In the genomic region with DNA sequence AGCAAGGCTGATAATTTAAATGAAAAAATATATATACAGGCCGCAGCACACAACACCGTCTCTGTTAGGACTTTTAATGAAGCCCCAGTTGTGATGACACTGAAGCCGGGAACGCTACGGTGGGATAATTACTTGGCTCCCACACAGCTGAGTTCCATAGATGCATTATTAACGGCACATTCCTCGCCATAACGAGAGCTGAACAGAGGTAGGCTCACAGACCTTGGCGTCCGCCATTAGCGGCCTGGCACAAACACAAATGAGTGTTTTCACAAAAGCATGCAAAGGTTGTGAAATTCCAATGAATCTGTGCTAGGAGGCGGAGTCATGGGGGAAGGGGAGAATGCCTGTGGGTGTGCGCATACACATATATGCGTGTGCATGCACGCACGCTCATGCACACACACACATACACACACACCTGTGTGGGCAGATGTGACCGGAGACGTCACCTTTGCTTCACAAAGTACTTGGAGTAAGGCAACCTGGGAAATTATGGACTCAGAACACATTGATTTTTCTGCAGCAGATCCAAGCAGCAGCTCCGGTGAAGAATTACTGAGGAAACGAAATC, we compare ENCODE assay signal across 13 mouse cellular contexts.
DNase-seq lines count a peak whose midpoint lies in the region; ATAC-seq lines count a peak whose summit lies in the region.
"Had no signal": no experiment of that assay in that cellular context is flagged by ENCODE, and none has a peak within 500 bp of the region (broad histone marks: within the 10 kb centered on the region; RNA-seq: fewer than 3 reads in every experiment).

No protein-coding gene starts in this region.

- no peaks in the 10 kb centered on the region for H3K9me3 ChIP-seq in kidney, embryonic 15.5 days (replicated peaks)
- no peaks in the 10 kb centered on the region for H3K9me3 ChIP-seq in forebrain, embryonic 13.5 days (replicated peaks)
- H3K9me3 ChIP-seq in limb, embryonic 11.5 days (ENCODE audit: control insufficient read depth, low read length) = no peaks in the 10 kb centered on the region
- H3K9me3 ChIP-seq in neural tube, embryonic 15.5 days (replicated peaks) = no peaks in the 10 kb centered on the region

- DNase-seq in kidney, postnatal 14 days = no peak
- DNase-seq in limb, embryonic 11.5 days (ENCODE audit: low spot score) = peak; percentile 36
- no peak for DNase-seq in lung, postnatal 36 days
- no peak for DNase-seq in left cerebral cortex, postnatal 36 days (ENCODE audit: low spot score in 2 of 2)
- no peak for DNase-seq in right cerebral cortex, postnatal 4 days
- DNase-seq: thymus, postnatal 36 days had no signal

- no peak overlapping the region for H3K4me2 ChIP-seq in kidney, embryonic 15.5 days
- peak overlapping the region; percentile 24 for H3K4me2 ChIP-seq in forebrain, embryonic 13.5 days
- no peak overlapping the region for H3K4me2 ChIP-seq in limb, embryonic 11.5 days (ENCODE audit: low read depth, severe bottlenecking)
- no peak overlapping the region for H3K4me2 ChIP-seq in neural tube, embryonic 15.5 days

- intact Hi-C loops in left cerebral cortex, postnatal 36 days (cut with DNase I) = no loop called here

- peak overlapping the region; percentile 79 for H3K27ac ChIP-seq in kidney, embryonic 15.5 days
- peak overlapping the region; percentile 88 for H3K27ac ChIP-seq in forebrain, embryonic 13.5 days
- peak overlapping the region; percentile 68 for H3K27ac ChIP-seq in limb, embryonic 11.5 days (replicated peaks; ENCODE audit: low read depth, low read length)
- peak overlapping the region; percentile 67 for H3K27ac ChIP-seq in neural tube, embryonic 15.5 days (replicated peaks)
- H3K27ac ChIP-seq: liver, embryonic 14.5 days had no signal

- H3K9ac ChIP-seq in kidney, embryonic 15.5 days = no peak overlapping the region
- H3K9ac ChIP-seq in forebrain, embryonic 13.5 days = 0 out of 2 replicates have a peak overlapping the region, but pooled peaks have one; percentile 34
- H3K9ac ChIP-seq in limb, embryonic 11.5 days (ENCODE audit: low read length) = no peak overlapping the region
- H3K9ac ChIP-seq in neural tube, embryonic 15.5 days (replicated peaks) = no peak overlapping the region
- H3K9ac ChIP-seq: liver, embryonic 14.5 days had no signal

- peaks cover 37% of the 10 kb centered on the region for H3K4me1 ChIP-seq in kidney, embryonic 15.5 days
- peaks cover 75% of the 10 kb centered on the region for H3K4me1 ChIP-seq in forebrain, embryonic 13.5 days
- peaks cover 30% of the 10 kb centered on the region for H3K4me1 ChIP-seq in limb, embryonic 11.5 days (ENCODE audit: control insufficient read depth, insufficient read depth, low read length)
- peaks cover 62% of the 10 kb centered on the region for H3K4me1 ChIP-seq in neural tube, embryonic 15.5 days

- no peaks in the 10 kb centered on the region for H3K27me3 ChIP-seq in kidney, embryonic 15.5 days
- H3K27me3 ChIP-seq in forebrain, embryonic 13.5 days = peaks cover 3% of the 10 kb centered on the region; the same call in 1 of the 2 replicates
- H3K27me3 ChIP-seq in limb, embryonic 11.5 days (ENCODE audit: control insufficient read depth, insufficient read depth, low read length) = no peaks in the 10 kb centered on the region
- no peaks in the 10 kb centered on the region for H3K27me3 ChIP-seq in neural tube, embryonic 15.5 days (replicated peaks)

- no peaks in the 10 kb centered on the region for H3K36me3 ChIP-seq in kidney, embryonic 15.5 days
- no peaks in the 10 kb centered on the region for H3K36me3 ChIP-seq in forebrain, embryonic 13.5 days (ENCODE audit: poor library complexity, severe bottlenecking)
- H3K36me3 ChIP-seq in limb, embryonic 11.5 days (ENCODE audit: control insufficient read depth, insufficient read depth, low read length) = no peaks in the 10 kb centered on the region
- no peaks in the 10 kb centered on the region for H3K36me3 ChIP-seq in neural tube, embryonic 15.5 days

- 75% methylated on average over 20 of the region's 20 CpGs for WGBS in kidney, embryonic 15.5 days
- WGBS in forebrain, embryonic 13.5 days = 24% methylated on average over 20 of the region's 20 CpGs
- WGBS in limb, embryonic 11.5 days = 68% methylated on average over 20 of the region's 20 CpGs
- 42% methylated on average over 20 of the region's 20 CpGs for WGBS in neural tube, embryonic 15.5 days

- no peak for ATAC-seq in kidney, embryonic 15.5 days (replicated peaks; ENCODE audit: low FRiP score)
- ATAC-seq in forebrain, embryonic 13.5 days = peak; percentile 65
- no peak for ATAC-seq in limb, embryonic 11.5 days (ENCODE audit: insufficient number of reproducible peaks, low FRiP score, low TSS enrichment, low read depth)
- ATAC-seq in neural tube, embryonic 15.5 days (ENCODE audit: low FRiP score) = no peak
- ATAC-seq: intestine, postnatal 0 days; Patski had no signal

- H3K4me3 ChIP-seq in kidney, embryonic 15.5 days (replicated peaks) = no peak overlapping the region
- no peak overlapping the region for H3K4me3 ChIP-seq in forebrain, embryonic 13.5 days
- no peak overlapping the region for H3K4me3 ChIP-seq in limb, embryonic 11.5 days (ENCODE audit: low read depth, low read length)
- no peak overlapping the region for H3K4me3 ChIP-seq in neural tube, embryonic 15.5 days (replicated peaks)
- H3K4me3 ChIP-seq: erythroblast, embryonic 14.5 days had no signal
